Mouse (Mus musculus): ENCODE data around the gene Sdhc. TPM values are rescaled to one million over a fixed set of nuclear protein-coding genes. Genes with fewer than 3 reads are reported as not detected.

Sdhc gene
- polyA plus RNA-seq, 1 experiment from 2014 or later, result 291 TPM

DNA sequence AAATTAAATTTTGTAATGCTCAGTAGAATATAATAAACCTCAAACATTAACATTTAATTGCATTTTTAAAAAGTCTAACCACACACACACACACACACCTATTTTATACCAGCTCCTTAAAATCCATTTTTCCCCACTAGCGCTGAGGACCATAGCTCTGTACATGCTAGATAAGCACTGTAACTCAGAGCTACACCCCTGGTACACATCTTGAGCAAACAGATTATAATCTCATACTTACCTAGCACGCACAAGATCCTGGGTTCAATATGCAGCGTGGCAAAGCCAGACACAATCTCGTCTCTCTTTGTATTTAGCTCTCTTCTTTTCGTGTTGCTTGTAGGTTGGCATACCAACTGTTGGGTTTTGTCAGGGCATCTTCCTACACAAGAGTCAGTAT is 26.0 kb downstream of the Sdhc start:
- 90% methylated on average over 5 of the region's 5 CpGs for WGBS
- no peak overlapping the region for H3K4me2 ChIP-seq (ENCODE audit: low read depth)
- no peaks in the 10 kb centered on the region; the same call in 1 of the 2 replicates for H3K36me3 ChIP-seq (ENCODE audit: control insufficient read depth, insufficient read depth, low read length)
- H3K9ac ChIP-seq (ENCODE audit: low read length), result no peak overlapping the region
- ATAC-seq (ENCODE audit: insufficient read depth, low FRiP score, low TSS enrichment) (no peak), DNase-seq (ENCODE audit: low spot score) (no peak)
- H3K27me3 ChIP-seq (ENCODE audit: control insufficient read depth, insufficient read depth, low read length), result no peaks in the 10 kb centered on the region
- no peak overlapping the region for H3K27ac ChIP-seq (ENCODE audit: low read depth, low read length)
- no peaks in the 10 kb centered on the region for H3K4me1 ChIP-seq (ENCODE audit: control insufficient read depth, insufficient read depth, low read length)
- H3K9me3 ChIP-seq (ENCODE audit: control insufficient read depth, low read length), result no peaks in the 10 kb centered on the region
- no peak overlapping the region for H3K4me3 ChIP-seq (ENCODE audit: low read depth, low read length)

DNA sequence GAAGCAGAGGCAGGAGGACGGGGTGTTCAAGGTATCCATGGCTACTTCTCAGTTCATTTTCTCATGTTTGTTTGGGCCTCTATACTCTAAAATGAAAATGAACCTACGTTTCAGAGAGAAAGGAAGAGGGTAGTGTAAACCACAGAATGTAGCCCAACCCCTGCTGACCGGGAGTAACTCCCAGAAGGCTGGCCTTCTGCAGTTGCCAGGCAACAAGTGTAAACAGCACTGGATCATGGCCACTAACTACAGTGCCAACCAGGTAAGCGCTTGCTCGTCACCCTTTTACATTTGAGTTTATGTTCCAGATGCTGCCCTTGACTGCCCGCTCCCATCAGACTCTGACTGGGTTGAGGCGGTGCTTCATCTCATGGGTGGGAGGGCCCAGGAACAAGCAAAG is 27.5 kb downstream of the Sdhc start:
- H3K36me3 ChIP-seq (ENCODE audit: control insufficient read depth, insufficient read depth, low read length), result no peaks in the 10 kb centered on the region
- ATAC-seq (ENCODE audit: insufficient read depth, low FRiP score, low TSS enrichment) (no peak; the same call in 1 of the 2 replicates), DNase-seq (ENCODE audit: low spot score) (no peak)
- no peak overlapping the region for H3K27ac ChIP-seq (ENCODE audit: low read depth, low read length)
- no peak overlapping the region for H3K9ac ChIP-seq (ENCODE audit: low read length)
- H3K4me1 ChIP-seq (ENCODE audit: control insufficient read depth, insufficient read depth, low read length), result no peaks in the 10 kb centered on the region
- WGBS, result 41% methylated on average over 7 of the region's 7 CpGs
- no peaks in the 10 kb centered on the region for H3K27me3 ChIP-seq (ENCODE audit: control insufficient read depth, insufficient read depth, low read length)
- H3K9me3 ChIP-seq (ENCODE audit: control insufficient read depth, low read length), result no peaks in the 10 kb centered on the region
- H3K4me3 ChIP-seq (ENCODE audit: low read depth, low read length), result no peak overlapping the region
- no peak overlapping the region for H3K4me2 ChIP-seq (ENCODE audit: low read depth)

DNA sequence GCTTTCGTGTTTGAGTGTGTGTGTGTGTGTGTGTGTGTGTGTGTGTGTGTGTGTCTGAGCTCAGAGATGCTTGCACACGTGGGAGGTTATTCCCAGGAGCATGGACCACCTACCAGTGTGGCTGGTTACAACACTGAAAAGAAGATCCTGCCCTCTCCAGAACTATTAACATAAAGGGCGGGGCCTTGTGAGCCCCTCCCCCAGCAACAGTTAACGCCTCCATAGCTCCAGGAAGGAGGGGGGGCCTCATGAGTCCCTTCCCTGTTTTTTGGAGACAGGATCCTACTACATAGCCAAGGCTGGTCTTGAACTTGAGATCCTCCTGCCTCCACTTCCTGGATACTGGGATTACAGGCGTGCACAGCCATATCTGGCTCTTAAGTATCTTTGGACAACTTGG is 28.6 kb downstream of the Sdhc start:
- Histone ChIP-seq H3K27me3 (ENCODE audit: control insufficient read depth, insufficient read depth, low read length) (no peaks in the 10 kb centered on the region), H3K27ac (ENCODE audit: low read depth, low read length) (no peak overlapping the region), H3K36me3 (ENCODE audit: control insufficient read depth, insufficient read depth, low read length) (no peaks in the 10 kb centered on the region), H3K9me3 (ENCODE audit: control insufficient read depth, low read length) (no peaks in the 10 kb centered on the region), H3K4me3 (ENCODE audit: low read depth, low read length) (no peak overlapping the region), H3K9ac (ENCODE audit: low read length) (no peak overlapping the region), H3K4me1 (ENCODE audit: control insufficient read depth, insufficient read depth, low read length) (no peaks in the 10 kb centered on the region), H3K4me2 (ENCODE audit: low read depth) (no peak overlapping the region)
- no peak for DNase-seq (ENCODE audit: low spot score)
- WGBS, result 46% methylated on average over 5 of the region's 5 CpGs
- no peak for ATAC-seq (ENCODE audit: insufficient read depth, low FRiP score, low TSS enrichment)

DNA sequence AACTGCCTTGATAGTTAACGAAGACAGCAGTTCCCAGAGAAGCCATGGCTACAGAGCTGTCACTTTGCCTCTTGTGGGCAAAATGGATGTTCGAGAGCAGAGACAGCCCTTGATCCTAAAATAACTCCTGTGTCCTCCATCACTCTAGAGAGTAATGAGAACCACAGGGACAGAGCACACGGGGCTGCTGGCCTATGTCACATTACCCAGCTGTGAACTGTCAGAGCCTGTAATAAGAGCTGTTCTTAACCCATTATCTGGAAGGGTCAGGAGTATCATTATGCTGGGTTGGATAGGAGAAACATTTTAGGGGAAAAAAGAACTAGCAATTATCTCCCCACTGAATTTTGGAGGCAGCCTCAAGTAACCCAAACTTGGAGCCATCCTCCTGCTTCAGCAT is 29.5 kb downstream of the Sdhc start:
- no peaks in the 10 kb centered on the region for H3K9me3 ChIP-seq (ENCODE audit: control insufficient read depth, low read length)
- no peak overlapping the region for H3K9ac ChIP-seq (ENCODE audit: low read length)
- H3K36me3 ChIP-seq (ENCODE audit: control insufficient read depth, insufficient read depth, low read length), result no peaks in the 10 kb centered on the region
- H3K4me2 ChIP-seq (ENCODE audit: low read depth), result no peak overlapping the region
- no peak overlapping the region for H3K27ac ChIP-seq (ENCODE audit: low read depth, low read length)
- ATAC-seq (ENCODE audit: insufficient read depth, low FRiP score, low TSS enrichment), result no peak
- H3K4me1 ChIP-seq (ENCODE audit: control insufficient read depth, insufficient read depth, low read length), result no peaks in the 10 kb centered on the region
- no peaks in the 10 kb centered on the region for H3K27me3 ChIP-seq (ENCODE audit: control insufficient read depth, insufficient read depth, low read length)
- WGBS, result 53% methylated on average over 3 of the region's 3 CpGs
- no peak for DNase-seq (ENCODE audit: low spot score)
- H3K4me3 ChIP-seq (ENCODE audit: low read depth, low read length), result no peak overlapping the region

DNA sequence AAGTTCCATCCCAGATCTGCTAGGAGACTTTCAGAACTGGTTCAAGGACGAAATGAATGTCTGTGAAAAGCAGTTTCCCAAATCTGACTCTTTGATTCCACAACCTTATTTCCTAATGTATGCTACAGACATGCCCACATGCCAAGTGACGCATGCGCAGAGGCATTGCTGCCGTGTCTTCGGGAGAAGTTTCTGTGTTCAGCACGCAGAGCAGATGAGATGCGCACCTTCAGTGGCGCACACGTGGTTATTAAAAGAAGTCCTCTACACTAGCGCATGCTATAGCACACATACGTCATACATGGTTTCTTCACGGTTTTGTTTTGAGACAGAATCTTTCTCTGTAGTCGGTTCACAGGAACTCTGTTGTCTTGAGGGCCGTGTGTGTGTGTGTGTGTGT is 31.0 kb downstream of the Sdhc start:
- H3K4me3 ChIP-seq (ENCODE audit: low read depth, low read length), result no peak overlapping the region
- no peaks in the 10 kb centered on the region for H3K4me1 ChIP-seq (ENCODE audit: control insufficient read depth, insufficient read depth, low read length)
- H3K4me2 ChIP-seq (ENCODE audit: low read depth), result no peak overlapping the region
- DNase-seq (ENCODE audit: low spot score) (no peak), ATAC-seq (ENCODE audit: insufficient read depth, low FRiP score, low TSS enrichment) (no peak)
- 89% methylated on average over 14 of the region's 14 CpGs for WGBS
- H3K27me3 ChIP-seq (ENCODE audit: control insufficient read depth, insufficient read depth, low read length), result no peaks in the 10 kb centered on the region
- no peak overlapping the region for H3K9ac ChIP-seq (ENCODE audit: low read length)
- H3K36me3 ChIP-seq (ENCODE audit: control insufficient read depth, insufficient read depth, low read length), result no peaks in the 10 kb centered on the region
- no peaks in the 10 kb centered on the region for H3K9me3 ChIP-seq (ENCODE audit: control insufficient read depth, low read length)
- no peak overlapping the region for H3K27ac ChIP-seq (ENCODE audit: low read depth, low read length)

DNA sequence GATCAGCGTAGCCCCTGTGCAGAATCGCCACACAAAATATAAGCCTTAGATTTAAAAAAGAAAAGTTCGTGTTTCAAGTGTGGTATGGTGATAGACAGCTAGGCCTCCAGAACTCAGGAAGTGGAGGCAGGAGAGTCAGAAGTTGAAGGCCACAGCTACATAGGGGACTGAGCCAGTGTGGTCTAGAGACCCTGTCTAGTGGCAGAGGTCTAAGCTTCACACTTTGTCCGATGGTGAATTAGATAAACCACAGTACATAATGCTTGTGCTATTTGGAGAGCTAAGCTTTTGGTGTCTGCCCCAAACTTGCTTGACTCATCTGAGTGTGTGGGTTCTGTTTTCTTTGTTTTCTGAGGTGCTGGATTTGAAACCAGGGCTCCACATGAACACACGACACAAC is 31.4 kb downstream of the Sdhc start:
- H3K4me1 ChIP-seq (ENCODE audit: control insufficient read depth, insufficient read depth, low read length), result no peaks in the 10 kb centered on the region
- DNase-seq (ENCODE audit: low spot score), result no peak
- no peaks in the 10 kb centered on the region for H3K9me3 ChIP-seq (ENCODE audit: control insufficient read depth, low read length)
- H3K27ac ChIP-seq (ENCODE audit: low read depth, low read length), result no peak overlapping the region
- H3K4me2 ChIP-seq (ENCODE audit: low read depth), result no peak overlapping the region
- H3K36me3 ChIP-seq (ENCODE audit: control insufficient read depth, insufficient read depth, low read length), result no peaks in the 10 kb centered on the region
- no peak overlapping the region for H3K9ac ChIP-seq (ENCODE audit: low read length)
- no peaks in the 10 kb centered on the region for H3K27me3 ChIP-seq (ENCODE audit: control insufficient read depth, insufficient read depth, low read length)
- H3K4me3 ChIP-seq (ENCODE audit: low read depth, low read length), result no peak overlapping the region
- 91% methylated on average over 5 of the region's 5 CpGs for WGBS
- no peak for ATAC-seq (ENCODE audit: insufficient read depth, low FRiP score, low TSS enrichment)

DNA sequence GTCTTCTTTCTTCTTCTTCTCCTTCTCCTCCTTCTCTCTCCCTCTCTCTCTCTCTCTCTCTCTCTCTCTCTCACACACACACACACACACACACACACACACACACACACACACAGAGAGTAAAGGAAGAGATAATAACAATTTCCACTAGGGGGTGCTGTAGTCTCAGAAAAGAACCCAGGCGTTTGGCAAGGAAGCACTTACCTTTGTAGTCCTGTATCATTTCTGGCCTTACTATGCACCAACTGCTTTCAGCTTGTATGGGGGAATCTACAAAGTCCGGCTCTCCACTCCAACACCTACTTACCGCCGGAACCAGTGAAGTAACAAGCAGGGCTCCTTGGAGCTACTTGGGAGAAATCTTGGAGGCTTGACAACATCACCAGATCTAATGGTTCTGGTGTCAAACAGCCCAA is 32.1 kb downstream of the Sdhc start:
- Histone ChIP-seq H3K4me2 (ENCODE audit: low read depth) (no peak overlapping the region), H3K4me3 (ENCODE audit: low read depth, low read length) (no peak overlapping the region), H3K4me1 (ENCODE audit: control insufficient read depth, insufficient read depth, low read length) (no peaks in the 10 kb centered on the region), H3K36me3 (ENCODE audit: control insufficient read depth, insufficient read depth, low read length) (no peaks in the 10 kb centered on the region), H3K9ac (ENCODE audit: low read length) (no peak overlapping the region), H3K9me3 (ENCODE audit: control insufficient read depth, low read length) (no peaks in the 10 kb centered on the region), H3K27ac (ENCODE audit: low read depth, low read length) (no peak overlapping the region), H3K27me3 (ENCODE audit: control insufficient read depth, insufficient read depth, low read length) (no peaks in the 10 kb centered on the region)
- ATAC-seq (ENCODE audit: insufficient read depth, low FRiP score, low TSS enrichment) (no peak), DNase-seq (ENCODE audit: low spot score) (peak; percentile 65)
- WGBS, result 16% methylated on average over 4 of the region's 4 CpGs

DNA sequence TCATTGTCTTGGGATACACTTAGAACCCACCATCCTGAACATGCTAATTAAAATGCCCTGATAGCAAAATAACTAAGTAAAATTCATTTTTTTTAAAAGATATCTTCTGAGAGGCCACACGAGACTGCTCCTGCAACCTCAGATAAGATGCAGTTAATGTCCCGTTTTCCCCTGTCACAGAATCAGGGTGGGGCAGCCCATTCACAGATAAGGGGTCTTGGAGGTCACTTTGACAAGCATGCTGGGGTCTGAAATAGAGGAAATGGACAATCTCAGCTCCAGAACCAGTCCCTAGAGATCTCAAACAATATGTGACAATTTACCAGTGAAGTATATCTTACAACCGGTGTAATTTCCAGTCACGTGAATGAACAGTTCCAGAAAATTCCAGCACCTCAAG is 34.1 kb downstream of the Sdhc start:
- no peak for DNase-seq (ENCODE audit: low spot score)
- H3K9ac ChIP-seq (ENCODE audit: low read length), result no peak overlapping the region
- H3K27me3 ChIP-seq (ENCODE audit: control insufficient read depth, insufficient read depth, low read length), result no peaks in the 10 kb centered on the region
- 77% methylated on average over 4 of the region's 4 CpGs for WGBS
- no peak overlapping the region for H3K4me2 ChIP-seq (ENCODE audit: low read depth)
- no peaks in the 10 kb centered on the region for H3K4me1 ChIP-seq (ENCODE audit: control insufficient read depth, insufficient read depth, low read length)
- H3K36me3 ChIP-seq (ENCODE audit: control insufficient read depth, insufficient read depth, low read length), result no peaks in the 10 kb centered on the region
- no peak for ATAC-seq (ENCODE audit: insufficient read depth, low FRiP score, low TSS enrichment)
- H3K27ac ChIP-seq (ENCODE audit: low read depth, low read length), result no peak overlapping the region
- H3K4me3 ChIP-seq (ENCODE audit: low read depth, low read length), result no peak overlapping the region
- no peaks in the 10 kb centered on the region for H3K9me3 ChIP-seq (ENCODE audit: control insufficient read depth, low read length)

DNA sequence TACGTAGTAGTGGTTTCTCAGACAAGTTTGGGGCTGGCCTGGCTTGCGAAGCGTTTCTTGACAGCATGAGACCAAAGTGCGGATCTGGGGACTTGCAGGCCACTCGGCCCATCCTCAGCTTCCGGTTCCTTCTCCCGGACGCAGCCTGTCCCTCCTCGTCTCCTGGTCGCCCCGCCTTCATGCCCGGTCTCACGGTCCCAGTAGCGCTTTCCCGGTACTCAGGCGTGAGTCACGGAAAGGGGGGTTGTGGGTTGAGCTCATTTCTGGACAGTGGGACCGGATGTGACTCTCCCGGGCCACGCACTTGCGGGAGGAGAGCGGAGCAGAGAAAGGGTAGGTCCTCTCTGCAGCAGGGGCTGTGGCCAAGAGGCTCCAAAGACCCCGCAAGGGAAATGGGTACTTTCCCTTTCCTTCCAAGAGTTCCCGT is 36.5 kb downstream of the Sdhc start, which contains the start of gene Cfap126:
Cfap126 (plus strand) TSS at position 46 of the 427 bp plus-strand sequence.
- DNase-seq (ENCODE audit: low spot score) (peak; percentile 74), ATAC-seq (ENCODE audit: insufficient read depth, low FRiP score, low TSS enrichment) (peak; percentile 32)
- Histone ChIP-seq H3K9ac (ENCODE audit: low read length) (peak within 1 kb of the TSS; percentile 58), H3K27me3 (ENCODE audit: control insufficient read depth, insufficient read depth, low read length) (no peaks in the 10 kb centered on the region), H3K9me3 (ENCODE audit: control insufficient read depth, low read length) (no peaks in the 10 kb centered on the region), H3K27ac (ENCODE audit: low read depth, low read length) (0 out of 2 replicates have a peak within 1 kb of the TSS, but pooled peaks have one; percentile 21), H3K36me3 (ENCODE audit: control insufficient read depth, insufficient read depth, low read length) (no peaks in the 10 kb centered on the region), H3K4me3 (ENCODE audit: low read depth, low read length) (peak within 1 kb of the TSS; percentile 39), H3K4me2 (ENCODE audit: low read depth) (peak within 1 kb of the TSS; percentile 68), H3K4me1 (ENCODE audit: control insufficient read depth, insufficient read depth, low read length) (peaks cover 3% of the 10 kb centered on the region; the same call in 1 of the 2 replicates)
- WGBS, result under 1% methylated on average over 24 of the region's 24 CpGs
